Mouse (Mus musculus) CD8-positive naive resting alpha-beta T cell, adult 2 months (primary cell): ENCODE results near the gene Slc17a7.

Experiments used
- DNase-seq, 2 experiments: peaks; one replicate each; pipeline ENCODE4 v3.0.0; 2022; ENCODE audit warnings: low read depth in 2 of 2, low spot score in 2 of 2

Gene Slc17a7

DNA sequence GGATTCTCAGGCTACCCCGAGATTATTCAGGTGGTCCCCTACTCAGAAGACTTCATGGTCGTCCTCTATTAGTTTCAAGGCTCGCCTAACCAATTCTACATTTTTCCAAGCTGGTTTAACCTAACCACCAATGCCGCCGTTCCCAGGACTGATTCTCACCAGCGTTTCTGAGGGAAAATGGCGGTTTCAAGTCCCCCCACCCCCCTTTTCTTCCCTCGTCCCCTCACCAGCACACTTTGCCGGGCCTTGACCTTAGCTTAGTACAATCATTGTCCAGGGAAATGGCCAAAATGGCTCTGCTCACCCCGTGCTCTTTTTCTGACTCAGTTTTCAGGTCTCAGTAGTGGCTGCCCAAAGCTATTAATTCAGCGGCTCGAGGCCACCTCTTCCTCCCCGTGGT lies 11.6 kb downstream of the Slc17a7 start:
- DNase-seq: no peak

DNA sequence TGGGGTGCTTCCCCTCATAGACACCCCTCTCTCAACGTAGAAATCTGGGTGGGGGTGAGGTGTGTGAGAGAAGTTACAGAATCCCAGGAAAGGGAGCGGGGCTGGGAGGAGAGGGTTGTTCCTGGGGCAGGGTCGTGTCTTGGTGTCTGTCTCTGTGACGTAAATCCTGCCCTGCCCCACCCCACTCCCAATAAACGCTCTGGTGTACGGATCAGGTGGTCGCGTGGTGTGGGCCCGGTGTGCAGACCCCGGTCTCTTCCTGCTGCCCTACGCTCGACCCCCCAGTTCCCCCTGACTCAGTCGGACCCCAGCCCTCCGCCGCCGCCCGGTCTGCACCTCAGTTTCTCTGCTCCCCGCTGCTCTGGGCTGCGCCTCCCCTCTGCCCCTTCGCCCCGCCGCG lies 12.2 kb downstream of the Slc17a7 start:
- DNase-seq: no peak

DNA sequence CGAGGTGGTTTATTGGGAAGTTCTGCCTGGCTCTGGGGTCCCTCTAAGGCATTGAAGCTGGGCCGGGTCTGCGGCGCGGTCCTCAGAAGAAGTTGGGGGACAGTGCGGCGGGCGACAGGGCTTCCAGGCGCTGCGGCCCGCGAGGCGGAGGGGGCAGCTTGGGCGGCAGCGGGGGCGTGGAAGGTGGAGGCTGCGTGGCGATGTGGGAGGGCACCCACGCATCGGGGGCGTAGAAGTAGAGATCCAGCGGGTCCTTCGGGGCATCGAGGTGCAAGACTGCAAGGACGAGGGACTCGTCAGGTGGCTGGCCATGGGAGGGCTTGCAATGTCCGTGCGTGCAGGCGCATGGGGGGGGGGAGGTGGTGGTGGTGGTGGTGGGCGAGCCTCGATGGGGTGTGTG lies 12.6 kb downstream of the Slc17a7 start:
- no peak for DNase-seq

DNA sequence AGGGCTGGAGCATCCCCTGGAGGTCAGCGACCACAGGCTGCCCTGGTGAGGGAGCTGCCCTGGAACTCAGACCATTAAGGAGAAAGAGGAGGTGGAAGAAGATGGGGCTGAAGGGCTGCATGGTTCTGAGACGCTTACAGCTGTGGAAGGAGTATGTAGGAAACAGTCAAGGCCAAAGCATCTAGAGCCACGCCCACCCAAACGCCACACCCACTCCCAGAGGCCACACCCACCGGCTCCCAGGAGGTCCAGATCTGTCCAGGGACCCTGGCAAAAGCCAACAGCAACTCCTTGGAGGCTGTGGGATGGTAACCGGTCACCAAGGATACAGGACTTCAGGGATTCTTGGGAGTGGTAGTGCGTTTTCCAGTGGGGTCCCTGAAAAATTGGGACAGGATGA lies 14.8 kb downstream of the Slc17a7 start:
- DNase-seq: no peak

DNA sequence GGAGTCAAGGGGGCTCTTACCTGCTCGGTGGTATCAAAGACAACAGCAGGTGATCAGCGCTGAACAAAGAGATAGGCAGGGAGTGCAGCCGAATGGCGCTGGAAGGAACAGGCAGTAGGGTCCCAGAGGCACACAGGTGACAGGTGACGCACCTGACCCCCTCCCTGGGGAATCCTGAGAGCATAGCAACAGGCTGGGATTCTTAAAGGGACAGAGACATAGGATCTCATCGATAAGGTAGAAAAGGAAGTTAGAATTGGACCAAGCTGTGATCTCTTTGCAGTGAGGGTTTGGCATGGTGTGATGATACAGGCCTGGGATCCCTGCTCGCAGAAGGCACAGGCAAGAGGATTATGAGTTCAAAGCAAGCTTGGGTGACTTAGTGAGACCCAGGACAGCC lies 15.7 kb downstream of the Slc17a7 start, which contains the start of gene Gfy:
Gene Gfy (minus strand): TSS at position 101 of the 400 bp plus-strand sequence.
- DNase-seq: no peak

DNA sequence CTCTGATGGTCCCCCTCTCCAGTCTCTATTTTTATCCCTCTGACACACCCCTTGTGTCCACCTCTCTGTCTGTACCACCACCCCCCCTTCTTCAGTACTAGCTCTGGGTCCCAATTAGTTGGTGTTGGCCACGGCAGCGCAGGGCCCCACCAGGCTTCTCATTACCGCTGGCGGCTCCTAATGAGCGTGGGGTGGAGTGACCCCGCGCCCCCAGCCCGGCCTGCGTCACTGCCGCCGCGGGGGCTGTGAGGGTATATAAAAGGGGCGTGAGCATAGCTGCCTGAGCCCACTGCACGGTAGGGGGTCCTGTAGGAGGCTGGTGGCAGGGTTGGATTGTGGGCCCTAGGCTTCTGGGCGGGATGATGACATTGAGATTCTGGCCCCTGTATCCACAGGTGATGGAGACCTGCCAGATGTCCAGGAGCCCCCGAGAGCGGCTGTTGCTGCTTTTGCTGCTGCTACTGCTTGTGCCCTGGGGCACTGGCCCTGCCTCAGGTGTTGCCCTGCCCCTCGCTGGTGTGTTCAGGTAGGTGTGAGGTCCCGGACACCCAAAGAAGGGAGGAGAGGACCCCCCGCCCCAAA lies 17.2 kb downstream of the Slc17a7 start, which contains the start of gene Pth2:
Gene Pth2 (plus strand): TSS at position 100 of the 582 bp plus-strand sequence.
- DNase-seq: no peak

DNA sequence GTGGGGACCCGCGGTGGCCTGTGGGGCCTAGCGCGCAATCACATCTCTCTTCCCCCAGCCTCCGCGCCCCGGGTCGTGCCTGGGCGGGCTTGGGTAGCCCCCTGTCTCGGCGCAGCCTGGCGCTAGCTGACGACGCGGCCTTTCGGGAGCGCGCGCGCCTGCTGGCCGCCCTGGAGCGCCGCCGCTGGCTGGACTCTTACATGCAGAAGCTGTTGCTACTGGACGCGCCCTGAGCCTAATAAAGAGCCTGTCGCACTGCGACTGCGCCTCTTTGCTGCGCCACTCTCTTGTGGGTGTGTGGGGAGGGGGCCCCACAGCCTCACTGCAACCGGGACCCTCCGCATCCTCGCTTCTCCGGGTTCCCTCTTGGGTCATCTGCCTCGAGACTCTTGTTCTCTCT lies 17.8 kb downstream of the Slc17a7 start:
- no peak for DNase-seq

DNA sequence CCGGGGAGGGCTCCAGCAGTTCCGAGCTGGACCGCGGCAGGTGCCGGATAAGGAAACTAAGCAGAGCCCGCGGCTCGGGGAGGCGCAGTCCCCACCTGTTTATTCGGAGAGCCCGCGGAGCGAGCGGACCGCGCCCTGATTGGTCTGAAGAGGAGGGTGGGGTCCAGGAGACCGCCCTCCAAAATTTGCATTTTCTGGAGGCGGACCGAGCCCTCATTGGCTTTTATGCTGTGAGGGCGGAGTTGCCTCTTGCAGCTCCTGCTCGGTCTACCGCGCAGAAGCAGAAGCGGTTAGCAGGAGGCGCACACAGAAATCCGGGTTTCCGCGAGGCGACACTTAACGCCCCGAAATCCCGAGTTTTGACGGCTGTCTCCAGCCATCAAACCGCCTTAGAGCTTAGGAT lies 18.5 kb downstream of the Slc17a7 start:
- peak; percentile 61 to 70 for DNase-seq

DNA sequence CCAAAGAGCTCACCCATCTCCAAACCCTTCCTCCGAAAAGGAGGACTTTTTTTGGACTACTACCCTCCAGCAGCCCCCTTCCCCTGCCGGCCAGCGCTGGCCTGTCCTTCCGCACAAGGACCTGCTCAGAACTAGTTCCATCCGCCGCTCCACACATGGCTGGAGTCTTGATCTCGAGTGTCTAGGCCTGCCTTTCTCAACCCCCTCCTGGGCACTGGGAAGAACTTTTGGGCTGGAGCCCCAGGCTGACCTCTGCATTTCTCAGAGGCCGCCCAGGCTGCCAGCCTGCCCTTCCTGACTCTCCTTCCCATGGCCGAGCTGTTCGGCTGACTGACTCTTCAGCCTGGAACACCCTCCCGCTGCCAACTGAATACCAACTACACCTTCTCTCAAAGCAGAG lies 18.9 kb downstream of the Slc17a7 start:
- no peak for DNase-seq

DNA sequence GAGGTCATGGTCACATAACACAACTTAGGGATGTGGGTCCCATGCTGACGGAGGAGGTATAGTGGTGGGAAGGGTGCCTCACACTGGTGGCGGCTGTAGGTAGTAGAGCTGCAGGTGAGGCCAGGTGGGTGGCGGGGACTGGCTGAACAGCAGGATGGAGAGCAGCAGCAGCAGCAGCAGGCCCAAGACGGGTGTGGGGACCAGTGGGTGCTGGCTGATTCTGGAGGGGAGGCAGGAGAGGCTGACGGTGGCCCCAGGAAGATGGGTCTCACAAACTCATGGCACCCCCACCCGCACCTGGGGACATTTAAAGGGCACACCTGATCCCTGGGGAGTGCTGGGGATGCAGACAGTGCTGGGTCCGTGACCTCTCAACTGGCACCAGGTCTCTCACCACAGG lies 19.9 kb downstream of the Slc17a7 start:
- DNase-seq: no peak

DNA sequence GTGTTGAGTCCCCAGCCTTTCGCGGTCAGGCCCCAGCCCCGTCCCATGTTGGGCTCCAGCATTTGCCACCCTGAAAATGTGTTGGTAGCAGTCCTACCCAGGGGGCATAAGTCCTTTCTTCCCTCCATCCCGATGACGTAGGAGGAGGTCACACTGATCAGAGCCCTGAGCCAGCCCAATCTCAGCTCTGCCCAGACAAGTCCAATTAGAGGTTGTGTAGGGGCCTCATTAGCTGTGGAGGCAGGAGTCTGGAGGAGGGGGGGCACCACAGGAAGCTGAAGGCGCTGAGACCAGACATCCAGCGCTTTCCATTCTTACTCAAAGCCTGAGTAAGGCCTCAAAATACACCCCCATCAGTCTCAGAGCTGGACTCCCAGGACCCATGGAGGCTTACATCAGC lies 22.2 kb downstream of the Slc17a7 start:
- DNase-seq: no peak

DNA sequence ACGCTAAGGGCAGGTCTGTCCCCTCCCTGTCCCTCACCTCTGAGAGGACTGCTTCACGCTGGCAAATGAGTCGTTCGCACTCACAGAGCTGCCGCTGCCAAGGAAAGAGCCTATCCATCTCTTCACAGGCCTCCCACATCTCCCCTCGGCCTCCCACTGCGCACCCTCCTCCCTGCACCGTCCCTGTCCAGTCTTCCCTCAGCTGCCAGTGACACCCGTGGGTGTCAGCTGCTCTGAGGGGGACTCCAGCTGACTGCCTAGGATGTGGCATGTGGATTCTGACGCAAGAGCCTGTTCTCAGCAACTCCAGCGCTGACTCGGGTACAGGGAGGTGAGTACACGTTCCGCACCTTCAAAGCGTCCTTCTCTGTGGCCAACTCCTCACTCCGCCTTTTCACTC lies 25.9 kb downstream of the Slc17a7 start:
- DNase-seq: no peak

DNA sequence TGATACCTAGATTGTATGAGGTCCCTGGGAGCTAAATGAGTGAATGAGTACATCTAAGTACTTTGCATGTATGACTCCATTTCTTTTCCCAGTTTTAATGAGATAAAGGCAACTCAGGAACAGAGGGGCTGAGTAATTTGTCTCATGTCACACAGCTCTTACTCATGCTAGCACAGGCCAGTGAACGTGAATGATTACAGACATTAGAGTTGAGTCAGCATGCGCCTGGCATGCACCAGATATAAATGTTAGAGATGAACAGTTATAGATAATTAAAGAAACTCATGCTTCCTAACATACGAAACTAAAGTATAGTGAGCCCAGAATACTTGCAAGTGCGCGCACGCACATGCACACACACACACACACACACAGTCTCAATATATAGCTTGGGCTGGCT lies 26.4 kb downstream of the Slc17a7 start:
- DNase-seq: no peak

DNA sequence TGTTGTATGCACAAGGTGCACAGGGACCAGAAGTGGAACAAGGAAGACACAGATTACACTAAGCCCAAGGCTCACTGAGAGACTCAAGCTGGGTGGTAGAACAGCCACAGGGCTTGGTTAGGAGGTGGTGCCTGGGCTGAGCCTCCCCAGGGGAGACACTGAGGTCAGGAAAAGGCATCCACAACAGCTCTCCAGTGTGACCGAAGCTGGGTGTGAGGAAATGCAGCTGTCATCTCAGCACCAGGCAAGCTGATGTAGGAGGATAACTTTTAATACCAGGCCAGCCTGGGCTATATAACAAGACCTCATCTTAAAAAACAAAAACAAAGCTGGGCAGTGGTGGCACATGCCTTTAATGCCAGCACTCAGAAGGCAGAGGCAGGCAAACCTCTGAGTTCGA lies 27.4 kb downstream of the Slc17a7 start:
- DNase-seq: no peak

DNA sequence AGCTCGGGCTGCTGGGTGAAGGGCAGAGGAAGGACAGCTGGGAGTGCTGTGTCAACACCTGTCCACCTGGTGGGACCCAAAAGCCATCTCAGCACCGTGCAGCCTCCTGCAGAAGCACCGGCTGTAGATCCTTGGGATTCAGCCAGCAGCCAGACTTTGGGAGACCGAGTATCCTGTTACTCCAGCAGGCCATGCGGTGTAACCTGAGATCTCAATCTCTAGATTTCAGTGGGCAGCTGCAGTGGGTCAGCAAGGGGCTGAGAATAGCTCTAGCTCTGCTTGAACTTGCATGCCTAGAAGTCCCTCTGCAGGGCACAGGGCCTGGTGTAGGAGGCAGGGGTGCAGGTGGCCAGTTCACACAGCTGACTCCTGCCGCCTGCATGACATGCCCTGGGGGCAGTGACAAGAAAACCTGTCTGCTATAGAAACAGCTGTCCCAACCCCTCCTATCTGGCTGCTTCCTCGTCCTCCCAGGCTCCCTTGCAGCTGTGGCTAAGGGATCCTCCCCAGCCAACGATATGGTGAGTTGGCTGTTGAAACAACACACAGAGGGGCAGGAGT lies 28.1 kb downstream of the Slc17a7 start:
- no peak for DNase-seq

DNA sequence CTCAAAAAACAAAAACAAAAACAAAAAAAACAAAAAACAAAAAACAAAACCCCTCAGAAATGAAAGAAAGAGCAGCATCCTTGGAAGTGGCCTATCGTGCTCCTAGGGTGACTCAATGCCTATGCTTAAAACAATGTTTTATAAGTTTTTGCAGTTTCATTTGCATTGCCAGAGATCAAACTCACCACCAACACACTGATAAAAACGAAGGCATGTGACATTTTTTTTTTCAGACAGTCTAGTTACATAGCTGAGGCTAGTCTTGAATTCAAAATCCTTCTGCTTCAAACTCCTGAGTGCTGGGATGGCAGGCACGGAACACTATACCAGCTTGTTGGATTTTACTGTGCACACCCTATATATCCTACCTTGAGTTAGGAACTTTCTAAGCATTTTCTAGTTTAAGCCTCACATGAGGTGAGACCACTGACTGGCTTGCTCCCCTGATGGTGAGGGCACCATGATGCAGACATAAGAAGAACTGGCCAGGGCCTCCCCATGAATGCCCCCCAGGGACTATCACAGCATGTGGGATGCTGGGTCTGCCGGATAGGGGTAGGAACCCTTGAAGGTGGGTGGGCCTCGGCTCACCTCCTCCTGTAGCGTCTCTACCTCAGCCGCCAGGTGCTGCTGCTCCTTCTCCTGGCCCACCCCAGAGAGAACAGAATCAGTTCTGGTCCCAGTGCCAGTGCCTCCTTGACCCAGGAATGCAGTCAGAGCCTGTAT lies 29.0 kb downstream of the Slc17a7 start:
- DNase-seq: no peak

DNA sequence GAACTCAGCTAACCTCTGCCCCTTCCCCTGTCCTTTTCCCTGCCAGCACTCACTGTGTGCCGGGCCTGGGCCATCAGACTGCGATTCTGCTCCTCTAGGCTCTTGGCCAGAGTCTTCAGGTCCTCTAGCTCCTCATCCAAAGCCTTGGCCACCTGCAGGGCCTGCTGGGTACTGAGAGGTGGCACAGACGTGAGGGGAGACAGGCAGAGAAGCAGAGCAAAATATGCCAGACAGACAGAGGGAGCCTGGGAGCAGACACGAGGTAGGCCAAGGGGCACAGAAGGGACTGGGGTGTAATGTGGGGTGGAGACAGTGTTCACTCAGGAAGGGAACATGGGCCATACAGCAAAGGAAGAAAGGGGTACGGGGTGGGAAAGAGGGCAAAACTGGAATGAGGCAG lies 29.7 kb downstream of the Slc17a7 start:
- DNase-seq: no peak

DNA sequence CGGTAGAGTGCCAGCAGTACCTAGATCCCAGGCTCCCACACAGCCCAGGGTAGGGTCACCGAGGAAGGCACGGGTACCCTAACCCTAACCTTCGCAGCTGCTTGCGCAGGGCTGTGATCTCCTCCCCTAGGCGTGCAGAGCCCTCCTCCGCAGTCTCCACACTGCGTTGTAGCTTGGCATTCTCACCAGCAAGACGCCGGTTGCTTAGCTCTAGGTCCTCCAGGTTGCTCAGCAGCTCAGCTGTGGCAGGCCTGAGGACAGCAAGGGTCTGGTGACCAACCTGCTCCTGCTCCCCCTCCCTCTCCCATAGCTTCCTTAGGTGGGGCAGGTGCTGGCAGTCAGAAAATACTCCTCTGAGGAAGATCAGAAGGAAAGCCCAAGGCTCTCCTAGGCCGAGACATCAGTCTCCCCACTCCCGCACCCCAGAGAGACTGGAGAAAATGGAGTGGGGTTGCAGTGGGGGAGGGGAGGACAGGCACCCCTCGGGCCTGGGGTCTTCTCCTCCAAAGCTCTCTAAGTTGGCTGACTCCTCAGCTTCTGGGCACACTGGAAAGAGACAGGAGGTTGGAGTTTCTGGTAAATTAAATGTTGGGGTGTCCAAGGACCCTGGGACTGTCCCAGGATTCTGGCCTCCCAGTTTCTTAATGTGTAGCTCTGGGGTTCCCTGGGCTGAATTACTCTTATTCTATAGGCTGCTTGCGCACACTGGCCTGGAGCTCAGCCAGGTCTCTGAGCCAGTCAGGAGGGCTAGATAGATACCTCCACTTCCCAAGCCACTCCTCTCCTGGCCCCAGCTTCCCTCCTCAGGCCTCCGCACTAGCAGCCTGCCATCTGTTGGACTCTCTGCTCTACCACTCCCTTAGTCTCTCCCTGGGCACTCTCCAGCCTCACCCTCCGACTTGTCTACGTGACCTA lies 30.4 kb downstream of the Slc17a7 start:
- no peak for DNase-seq

DNA sequence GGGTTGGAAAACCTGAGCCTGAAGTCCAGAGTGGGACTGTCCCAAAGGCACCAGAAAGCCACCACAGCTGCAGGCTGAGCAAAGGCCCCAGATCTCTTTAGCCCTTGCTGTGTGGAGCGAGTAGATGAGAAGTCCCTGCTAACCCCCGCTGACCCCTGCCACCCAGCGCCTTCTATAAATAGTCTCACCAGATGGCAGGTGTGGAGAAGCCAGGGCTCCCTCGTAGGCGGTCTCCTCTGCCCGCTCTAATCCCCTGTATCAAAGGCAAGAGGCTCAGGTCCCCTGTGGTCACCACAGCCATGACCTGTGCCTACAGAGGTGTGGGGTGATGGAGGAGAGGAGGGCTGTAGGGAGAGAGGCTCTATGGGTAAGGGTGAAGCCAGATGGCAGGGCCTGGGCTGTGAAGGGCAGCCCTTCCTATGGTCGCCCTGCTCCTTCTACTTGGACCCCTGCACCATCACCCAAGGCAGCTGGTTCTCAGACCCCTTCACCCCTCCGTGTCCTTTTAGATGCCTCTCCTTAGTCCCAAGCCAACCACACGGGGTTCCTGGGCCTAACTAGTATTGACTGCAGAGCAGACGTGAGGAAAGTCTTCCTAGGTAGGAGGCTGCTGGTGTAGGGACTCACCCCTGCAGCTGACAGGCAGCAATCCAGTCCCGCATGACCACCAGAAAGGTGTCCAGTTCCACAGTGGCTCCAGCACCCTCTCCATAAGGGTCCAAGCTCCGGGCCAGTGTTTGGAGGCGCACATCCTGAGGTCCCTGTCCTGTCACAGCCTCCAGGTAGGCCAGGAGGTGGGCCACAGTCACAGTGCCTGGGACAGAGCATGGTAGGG lies 31.8 kb downstream of the Slc17a7 start:
- DNase-seq: no peak

DNA sequence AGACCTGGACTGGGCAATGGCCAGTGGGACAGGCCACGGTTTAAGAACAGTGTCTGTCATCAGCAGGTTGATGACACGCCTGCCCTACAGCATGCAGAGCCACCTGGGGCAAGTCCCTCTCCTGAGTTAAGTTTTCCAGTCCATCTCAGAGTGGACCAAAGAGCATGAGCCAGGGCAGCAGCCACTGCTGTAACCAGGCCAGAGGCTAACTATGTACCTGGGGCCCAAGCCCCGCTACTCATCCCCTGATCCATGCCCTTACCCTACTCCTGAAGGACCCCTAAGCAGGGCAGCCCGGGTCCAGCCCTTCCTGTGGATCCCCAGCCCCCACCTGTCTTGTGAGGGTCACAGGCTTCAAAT lies 32.4 kb downstream of the Slc17a7 start:
- no peak for DNase-seq

DNA sequence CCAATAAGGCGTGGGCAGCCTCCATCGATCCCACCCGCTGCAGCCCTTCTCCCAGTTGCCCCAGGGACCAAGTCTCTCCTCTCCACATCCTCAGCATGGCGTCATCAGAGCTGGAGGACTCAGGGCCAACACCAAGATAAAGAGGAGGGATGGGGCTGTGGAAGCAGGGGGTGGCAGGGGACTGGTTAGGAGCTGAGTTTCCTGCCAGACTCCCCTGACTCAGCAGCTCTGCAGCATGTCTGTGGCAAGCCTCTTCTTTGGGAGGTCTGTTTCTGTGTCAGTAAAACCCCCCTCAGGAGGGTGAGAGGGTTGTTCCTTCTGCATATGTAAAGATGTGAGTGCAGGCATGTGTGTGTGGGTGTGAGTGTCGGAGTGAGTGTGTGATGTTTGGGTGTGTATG lies 33.2 kb downstream of the Slc17a7 start:
- no peak for DNase-seq
